Mouse (Mus musculus): ENCODE data around the gene Ostm1. TPM values are rescaled to one million over a fixed set of nuclear protein-coding genes. Genes with fewer than 3 reads are reported as not detected.

Ostm1 gene
- polyA plus RNA-seq, 1 experiment from 2014 or later = 14.1 TPM

GRCm38 (mm10) chr10:42577525-42578280 lies 5.9 kb upstream of the Ostm1 start:
- H3K4me2 ChIP-seq (replicated peaks) = no peak overlapping the region
- H3K27ac ChIP-seq = no peak overlapping the region
- peaks cover 7% of the 10 kb centered on the region; the same call in 1 of the 2 replicates for H3K4me1 ChIP-seq
- ATAC-seq (ENCODE audit: insufficient number of reproducible peaks, insufficient read depth, low FRiP score, low TSS enrichment) = no peak
- no peaks in the 10 kb centered on the region; the same call in 1 of the 2 replicates for H3K36me3 ChIP-seq
- H3K4me3 ChIP-seq = no peak overlapping the region
- 3% methylated on average over 15 of the region's 15 CpGs for WGBS
- no peak overlapping the region for H3K9ac ChIP-seq
- no peaks in the 10 kb centered on the region for H3K9me3 ChIP-seq
- peaks cover 90% of the 10 kb centered on the region for H3K27me3 ChIP-seq

- Histone ChIP-seq H3K27ac (no peak overlapping the region), H3K36me3 (no peaks in the 10 kb centered on the region; the same call in 1 of the 2 replicates), H3K4me1 (peaks cover 7% of the 10 kb centered on the region; the same call in 1 of the 2 replicates), H3K4me2 (replicated peaks) (no peak overlapping the region), H3K9ac (no peak overlapping the region), H3K27me3 (peaks cover 90% of the 10 kb centered on the region), H3K9me3 (no peaks in the 10 kb centered on the region), H3K4me3 (no peak overlapping the region)
- no peak for ATAC-seq (ENCODE audit: insufficient number of reproducible peaks, insufficient read depth, low FRiP score, low TSS enrichment)
- WGBS = 1% methylated on average over 15 of the region's 15 CpGs
Measured at GRCm38 (mm10) chr10:42578281-42578675, 5.3 kb upstream of the Ostm1 start.

DNA sequence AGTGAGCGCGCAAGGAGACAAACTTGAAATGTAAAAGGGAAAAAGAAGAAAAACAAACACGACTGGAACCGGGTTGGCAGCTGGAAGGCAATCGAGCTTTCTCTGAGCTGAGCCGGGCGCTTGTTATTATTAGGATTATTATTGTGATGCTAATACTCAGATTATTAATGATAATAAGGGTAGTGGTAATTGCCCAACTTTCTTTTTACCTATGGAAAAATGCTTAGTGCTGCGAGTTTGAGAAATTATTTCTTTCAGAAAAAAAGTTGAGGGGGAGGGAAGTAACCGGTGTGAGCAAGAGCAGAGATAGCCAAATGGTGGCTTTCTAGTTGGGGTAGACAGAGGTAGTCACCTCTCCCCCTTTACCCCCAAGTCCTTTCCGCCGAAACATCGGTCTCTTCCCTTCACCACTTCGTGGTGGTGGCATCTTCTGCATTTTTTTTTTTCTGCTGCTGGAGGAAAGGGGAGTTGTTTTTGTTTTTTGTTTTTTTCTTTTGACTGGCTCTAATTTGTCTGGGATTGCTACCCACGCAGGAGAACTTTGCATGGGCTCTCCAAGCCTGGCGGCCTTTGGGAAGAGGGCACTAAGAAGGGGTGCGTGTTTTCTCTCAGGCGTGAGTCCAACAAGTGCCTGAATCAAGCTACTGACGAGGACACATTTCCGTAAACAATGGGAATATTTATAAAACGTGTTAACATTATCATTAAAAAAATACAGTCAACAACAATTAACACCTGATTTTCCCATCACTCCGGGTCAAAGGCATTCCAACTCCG lies 4.7 kb upstream of the Ostm1 start:
- H3K4me1 ChIP-seq = peaks cover 9% of the 10 kb centered on the region; the same call in 1 of the 2 replicates
- H3K4me2 ChIP-seq (replicated peaks) = peak overlapping the region; percentile 35
- no peak for ATAC-seq (ENCODE audit: insufficient number of reproducible peaks, insufficient read depth, low FRiP score, low TSS enrichment)
- WGBS = 2% methylated on average over 22 of the region's 22 CpGs
- no peaks in the 10 kb centered on the region; the same call in 1 of the 2 replicates for H3K36me3 ChIP-seq
- peak overlapping the region; percentile 20; the same call in 1 of the 2 replicates for H3K4me3 ChIP-seq
- H3K9ac ChIP-seq = no peak overlapping the region
- no peak overlapping the region for H3K27ac ChIP-seq
- no peaks in the 10 kb centered on the region for H3K9me3 ChIP-seq
- peaks cover 90% of the 10 kb centered on the region for H3K27me3 ChIP-seq

GRCm38 (mm10) chr10:42579475-42580130 lies 4.0 kb upstream of the Ostm1 start:
- Histone ChIP-seq H3K9ac (no peak overlapping the region), H3K4me3 (peak overlapping the region; percentile 20; the same call in 1 of the 2 replicates), H3K4me1 (peaks cover 15% of the 10 kb centered on the region; the same call in 1 of the 2 replicates), H3K27me3 (peaks cover 90% of the 10 kb centered on the region), H3K4me2 (replicated peaks) (peak overlapping the region; percentile 35), H3K27ac (no peak overlapping the region), H3K9me3 (no peaks in the 10 kb centered on the region), H3K36me3 (no peaks in the 10 kb centered on the region; the same call in 1 of the 2 replicates)
- peak; percentile 32; the same call in 1 of the 2 replicates for ATAC-seq (ENCODE audit: insufficient number of reproducible peaks, insufficient read depth, low FRiP score, low TSS enrichment)
- under 1% methylated on average over 41 of the region's 41 CpGs for WGBS

GRCm38 (mm10) chr10:42580131-42580950 lies 3.3 kb upstream of the Ostm1 start:
- peaks cover 90% of the 10 kb centered on the region for H3K27me3 ChIP-seq
- no peak overlapping the region for H3K27ac ChIP-seq
- under 1% methylated on average over 29 of the region's 29 CpGs for WGBS
- peak overlapping the region; percentile 20; the same call in 1 of the 2 replicates for H3K4me3 ChIP-seq
- H3K4me2 ChIP-seq (replicated peaks) = peak overlapping the region; percentile 35
- H3K9me3 ChIP-seq = no peaks in the 10 kb centered on the region
- H3K9ac ChIP-seq = no peak overlapping the region
- no peaks in the 10 kb centered on the region for H3K36me3 ChIP-seq
- ATAC-seq (ENCODE audit: insufficient number of reproducible peaks, insufficient read depth, low FRiP score, low TSS enrichment) = peak; percentile 33; the same call in 1 of the 2 replicates
- peaks cover 15% of the 10 kb centered on the region; the same call in 1 of the 2 replicates for H3K4me1 ChIP-seq

GRCm38 (mm10) chr10:42580951-42581277 lies 2.7 kb upstream of the Ostm1 start:
- no peaks in the 10 kb centered on the region for H3K9me3 ChIP-seq
- 0 out of 2 replicates have a peak overlapping the region, but pooled peaks have one; percentile 9 for H3K4me3 ChIP-seq
- H3K9ac ChIP-seq = no peak overlapping the region
- no peaks in the 10 kb centered on the region for H3K36me3 ChIP-seq
- peak overlapping the region; percentile 35 for H3K4me2 ChIP-seq (replicated peaks)
- ATAC-seq (ENCODE audit: insufficient number of reproducible peaks, insufficient read depth, low FRiP score, low TSS enrichment) = no peak
- peaks cover 15% of the 10 kb centered on the region; the same call in 1 of the 2 replicates for H3K4me1 ChIP-seq
- WGBS = 2% methylated on average over 7 of the region's 7 CpGs
- H3K27me3 ChIP-seq = peaks cover 90% of the 10 kb centered on the region
- H3K27ac ChIP-seq = no peak overlapping the region

DNA sequence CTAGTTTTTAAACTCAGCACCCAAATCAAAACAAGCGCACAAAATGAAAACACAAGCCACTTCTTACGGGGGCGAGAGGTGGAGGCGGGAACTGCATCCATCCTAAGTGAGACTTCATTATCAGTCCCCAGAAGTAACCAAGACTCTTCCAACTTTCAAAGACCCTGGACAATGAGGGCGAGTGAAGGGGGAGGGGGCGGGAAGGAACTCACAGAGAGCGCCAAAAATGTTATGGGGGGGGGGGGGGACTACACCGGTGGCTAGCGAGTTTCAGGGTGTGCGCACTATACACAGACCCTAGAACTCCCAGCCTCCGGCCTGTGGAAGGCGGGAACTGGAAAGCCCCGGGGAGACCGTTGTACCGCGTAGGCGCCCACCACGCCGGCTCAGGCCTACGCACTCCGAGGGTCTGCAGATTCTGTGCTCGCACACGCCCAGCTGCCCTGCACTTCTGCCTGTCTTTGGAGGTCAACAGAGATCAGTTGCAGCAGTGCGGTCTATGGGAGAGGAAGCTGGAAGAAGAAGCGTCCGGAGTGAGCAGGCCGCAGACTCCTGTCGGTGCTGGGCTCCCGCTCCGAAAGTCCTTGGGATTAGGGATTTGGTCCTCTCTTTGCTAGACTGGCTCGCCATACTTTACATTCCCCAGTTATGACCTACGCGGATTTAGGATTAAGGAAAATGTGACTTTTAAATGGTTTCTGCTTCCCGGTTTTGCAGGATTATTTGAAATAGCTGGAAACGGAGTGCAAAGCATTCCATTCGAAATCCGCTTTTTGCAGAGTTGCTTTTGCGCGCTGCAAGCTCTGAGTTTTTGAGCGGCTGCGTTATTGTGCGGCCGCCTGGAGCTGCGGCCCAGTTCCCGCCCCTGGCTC lies 1.7 kb upstream of the Ostm1 start:
- peaks cover 91% of the 10 kb centered on the region for H3K27me3 ChIP-seq
- no peak for ATAC-seq (ENCODE audit: insufficient number of reproducible peaks, insufficient read depth, low FRiP score, low TSS enrichment)
- H3K36me3 ChIP-seq = no peaks in the 10 kb centered on the region
- H3K4me1 ChIP-seq = peaks cover 15% of the 10 kb centered on the region; the same call in 1 of the 2 replicates
- under 1% methylated on average over 45 of the region's 45 CpGs for WGBS
- peak overlapping the region; percentile 31 for H3K4me3 ChIP-seq
- no peak overlapping the region for H3K27ac ChIP-seq
- H3K9ac ChIP-seq = peak overlapping the region; percentile 30; the same call in 1 of the 2 replicates
- H3K9me3 ChIP-seq = no peaks in the 10 kb centered on the region
- peak overlapping the region; percentile 40 for H3K4me2 ChIP-seq (replicated peaks)

- H3K27ac ChIP-seq = no peak overlapping the region
- peak overlapping the region; percentile 30; the same call in 1 of the 2 replicates for H3K9ac ChIP-seq
- H3K36me3 ChIP-seq = no peaks in the 10 kb centered on the region
- H3K9me3 ChIP-seq = no peaks in the 10 kb centered on the region
- peaks cover 15% of the 10 kb centered on the region; the same call in 1 of the 2 replicates for H3K4me1 ChIP-seq
- WGBS = 1% methylated on average over 44 of the region's 44 CpGs
- peaks cover 91% of the 10 kb centered on the region for H3K27me3 ChIP-seq
- ATAC-seq (ENCODE audit: insufficient number of reproducible peaks, insufficient read depth, low FRiP score, low TSS enrichment) = no peak
- H3K4me2 ChIP-seq (replicated peaks) = peak overlapping the region; percentile 40
- H3K4me3 ChIP-seq = peak overlapping the region; percentile 31
Measured at GRCm38 (mm10) chr10:42582566-42583110, 984 bp upstream of the Ostm1 start.

- Histone ChIP-seq H3K36me3 (no peaks in the 10 kb centered on the region), H3K9me3 (no peaks in the 10 kb centered on the region), H3K4me1 (peaks cover 15% of the 10 kb centered on the region; the same call in 1 of the 2 replicates), H3K4me3 (peak overlapping the region; percentile 31), H3K9ac (no peak overlapping the region), H3K27ac (no peak overlapping the region), H3K27me3 (peaks cover 95% of the 10 kb centered on the region), H3K4me2 (replicated peaks) (peak overlapping the region; percentile 40)
- WGBS = under 1% methylated on average over 32 of the region's 32 CpGs
- ATAC-seq (ENCODE audit: insufficient number of reproducible peaks, insufficient read depth, low FRiP score, low TSS enrichment) = no peak; the same call in 1 of the 2 replicates
Measured at GRCm38 (mm10) chr10:42583902-42584435, 347 bp downstream of the Ostm1 start.

Measured in embryonic facial prominence, embryonic 12.5 days (tissue).